Mouse (Mus musculus) heart, postnatal 0 days (tissue): ENCODE data around the gene Serpina6.

Source experiments
- CTCF ChIP-seq: IDR thresholded peaks from 2 replicates; pipeline ENCODE4 v1.5.1; 2016; ENCODE audit warnings: antibody characterized with exemption, control low read depth, low read depth
- EP300 ChIP-seq: IDR thresholded peaks from 2 replicates; pipeline ENCODE4 v1.6.1; 2016; ENCODE audit warnings: antibody characterized with exemption, low read depth

DNA sequence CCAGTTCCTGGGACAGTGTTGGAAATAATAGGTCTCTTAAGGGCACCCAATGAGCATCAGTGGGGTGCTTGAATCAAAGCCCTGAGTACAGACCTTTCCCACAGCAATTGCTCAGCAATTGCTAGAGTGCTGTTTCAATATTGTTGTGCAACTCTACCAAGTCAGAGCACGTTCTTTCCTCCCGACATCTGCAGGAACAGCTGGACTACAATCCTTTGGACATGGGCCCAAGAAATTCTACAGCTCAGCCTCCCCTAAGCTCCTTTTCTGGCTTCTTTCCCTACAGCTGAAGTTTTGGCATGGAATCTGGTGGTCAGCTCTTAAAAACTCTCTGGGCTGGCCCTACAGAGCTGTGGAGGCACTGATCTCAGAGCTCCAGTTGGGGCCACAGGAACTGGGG lies 16.2 kb upstream of the Serpina6 start:
- TF ChIP-seq CTCF (no peak), EP300 (no peak)
